In genomic region chr10:95245680-95245982, GRCm38 (mm10) we compare ENCODE assay signal across 14 mouse cellular contexts.
DNase-seq lines count a peak whose midpoint lies in the region; ATAC-seq and TF ChIP-seq lines count a peak whose summit lies in the region.
"Had no signal": no experiment of that assay in that cellular context is flagged by ENCODE, and none has a peak within 500 bp of the region (broad histone marks: within the 10 kb centered on the region; RNA-seq: fewer than 3 reads in every experiment).

No protein-coding gene starts in this region.

- H3K36me3 ChIP-seq in CH12.LX (replicated peaks in 1 of 2; ENCODE audit: control insufficient read depth in 1 of 2, insufficient read depth in 1 of 2, low read length in 1 of 2) = no peaks in the 10 kb centered on the region
- H3K36me3 ChIP-seq in hindbrain, embryonic 16.5 days (ENCODE audit: control insufficient read depth, insufficient read depth, low read length) = no peaks in the 10 kb centered on the region
- H3K36me3 ChIP-seq: embryonic facial prominence, embryonic 12.5 days had no signal

- peak; percentile 47 for TF ChIP-seq CTCF in layer of hippocampus, adult 2 months (conservative IDR thresholded peaks at IDR 0.05)
- 0 out of 4 replicates have a peak, but pooled peaks of 1 of the 2 experiments have one; percentile 4 for TF ChIP-seq CTCF in CH12.LX (conservative IDR thresholded peaks at IDR 0.05 in 1 of 2, IDR thresholded peaks at IDR 0.05 in 1 of 2; ENCODE audit: low read depth in 2 of 2, low read length in 2 of 2)
- TF ChIP-seq CTCF in brain, embryonic 14.5 days (IDR thresholded peaks at IDR 0.05; ENCODE audit: borderline replicate concordance, extremely low read depth, insufficient read depth, insufficient read length) = peak; percentile 43; the same call in 1 of the 2 replicates

- no peaks in the 10 kb centered on the region for H3K79me2 ChIP-seq in CH12.LX (replicated peaks; ENCODE audit: control insufficient read depth, extremely low read depth, insufficient read depth, poor library complexity, severe bottlenecking)

- H3K4me3 ChIP-seq in layer of hippocampus, adult 2 months = no peak overlapping the region
- no peak overlapping the region for H3K4me3 ChIP-seq in CH12.LX (replicated peaks in 1 of 3; ENCODE audit: low read depth in 2 of 3, low read length in 2 of 3, poor library complexity in 1 of 3)
- no peak overlapping the region for H3K4me3 ChIP-seq in hindbrain, embryonic 16.5 days (ENCODE audit: low read length)
- H3K4me3 ChIP-seq: embryonic facial prominence, embryonic 12.5 days had no signal

- DNase-seq in layer of hippocampus, adult 2 months (ENCODE audit: low spot score in 2 of 2) = no peak
- no peak for DNase-seq in layer of hippocampus, postnatal 25 days (ENCODE audit: extremely low spot score in 1 of 2, low spot score in 1 of 2)
- no peak for DNase-seq in CH12.LX (ENCODE audit: extremely low read depth)
- peak; percentile 74 for DNase-seq in brain, embryonic 14.5 days (ENCODE audit: low read depth)
- DNase-seq in testis, postnatal 14 days (ENCODE audit: low spot score) = no peak
- DNase-seq in left cerebral cortex, adult 9 months (ENCODE audit: low spot score in 2 of 2) = no peak
- no peak for DNase-seq in cerebellum, postnatal 36 days
- DNase-seq: adrenal gland, postnatal 14 days; cerebellum, adult 11-12 months; heart, postnatal 36 days; kidney, postnatal 25 days had no signal

- peaks cover 0 to 9% of the 10 kb centered on the region in 2 experiments; a peak in 1 of 4 replicates for H3K4me1 ChIP-seq in CH12.LX (ENCODE audit: control insufficient read depth in 1 of 2, insufficient read depth in 2 of 2)
- no peaks in the 10 kb centered on the region for H3K4me1 ChIP-seq in hindbrain, embryonic 16.5 days (ENCODE audit: control insufficient read depth, insufficient read depth, low read depth, low read length)

- dilution Hi-C loops in CH12.LX (cut with MboI; ENCODE audit: extremely low pct_ligation_motif_present, extremely low pct_unique_long_range_greater_than_20kb, low sequenced_read_pairs) = no loop called here

- no peaks in the 10 kb centered on the region for H3K9me3 ChIP-seq in CH12.LX (replicated peaks; ENCODE audit: low read length)
- no peaks in the 10 kb centered on the region for H3K9me3 ChIP-seq in hindbrain, embryonic 16.5 days (ENCODE audit: control insufficient read depth, low read length)
- H3K9me3 ChIP-seq: embryonic facial prominence, embryonic 12.5 days had no signal

- H3K27me3 ChIP-seq in CH12.LX (replicated peaks) = no peaks in the 10 kb centered on the region
- H3K27me3 ChIP-seq in hindbrain, embryonic 16.5 days (replicated peaks; ENCODE audit: control insufficient read depth, insufficient read depth, low read length) = no peaks in the 10 kb centered on the region
- H3K27me3 ChIP-seq: embryonic facial prominence, embryonic 12.5 days had no signal

- TF ChIP-seq RAD21 in CH12.LX (IDR thresholded peaks at IDR 0.05; ENCODE audit: low read depth, low read length) = peak; percentile 9

- no peak overlapping the region for H3K27ac ChIP-seq in layer of hippocampus, adult 2 months
- no peak overlapping the region for H3K27ac ChIP-seq in CH12.LX (ENCODE audit: insufficient read depth, low read depth)
- H3K27ac ChIP-seq in hindbrain, embryonic 16.5 days (ENCODE audit: low read depth, low read length) = no peak overlapping the region
- H3K27ac ChIP-seq: embryonic facial prominence, embryonic 12.5 days had no signal

- TF ChIP-seq EP300 in CH12.LX (IDR thresholded peaks at IDR 0.05; ENCODE audit: low read length) = no peak

- peak; percentile 34; the same call in 1 of the 2 replicates for ATAC-seq in hindbrain, embryonic 16.5 days

- H3K9ac ChIP-seq in CH12.LX (ENCODE audit: insufficient read depth, low read depth) = no peak overlapping the region
- no peak overlapping the region for H3K9ac ChIP-seq in hindbrain, embryonic 16.5 days (ENCODE audit: low read depth, low read length)
- H3K9ac ChIP-seq: embryonic facial prominence, embryonic 12.5 days had no signal

- WGBS in hindbrain, embryonic 16.5 days = 81% methylated on average over 2 of the region's 2 CpGs

- in situ Hi-C loops in CH12.LX (cut with MboI; ENCODE audit: low pct_ligation_motif_present, low pct_unique_long_range_greater_than_20kb, low sequenced_read_pairs) = no loop called here

- H3K4me2 ChIP-seq in CH12.LX (ENCODE audit: insufficient read depth, low read depth, poor library complexity, severe bottlenecking) = no peak overlapping the region
- H3K4me2 ChIP-seq in hindbrain, embryonic 16.5 days (ENCODE audit: low read length) = no peak overlapping the region
- H3K4me2 ChIP-seq: embryonic facial prominence, embryonic 12.5 days; liver, embryonic 11.5 days had no signal

- TF ChIP-seq POLR2A in CH12.LX (IDR thresholded peaks at IDR 0.05; ENCODE audit: low read depth, low read length) = no peak
- no peak for TF ChIP-seq POLR2A in brain, embryonic 14.5 days (IDR thresholded peaks at IDR 0.05; ENCODE audit: borderline replicate concordance, extremely low read depth, insufficient read depth, insufficient read length, poor library complexity, severe bottlenecking)

TF ChIP-seq in CH12.LX, 34 proteins besides CTCF, POLR2A, EP300 and RAD21:
- TF ChIP-seq NRF1 (IDR thresholded peaks at IDR 0.05; ENCODE audit: low read depth, low read length) = no peak
- TF ChIP-seq BHLHE40 (IDR thresholded peaks at IDR 0.05; ENCODE audit: low read depth, low read length) = no peak
- no peak for TF ChIP-seq ZMIZ1 (IDR thresholded peaks at IDR 0.05; ENCODE audit: low read depth, low read length)
- TF ChIP-seq SMC3 (IDR thresholded peaks at IDR 0.05; ENCODE audit: low read depth, low read length) = peak; percentile 12; the same call in 1 of the 2 replicates
